21 mouse cellular contexts compared by ENCODE assay signal in the genomic region with DNA sequence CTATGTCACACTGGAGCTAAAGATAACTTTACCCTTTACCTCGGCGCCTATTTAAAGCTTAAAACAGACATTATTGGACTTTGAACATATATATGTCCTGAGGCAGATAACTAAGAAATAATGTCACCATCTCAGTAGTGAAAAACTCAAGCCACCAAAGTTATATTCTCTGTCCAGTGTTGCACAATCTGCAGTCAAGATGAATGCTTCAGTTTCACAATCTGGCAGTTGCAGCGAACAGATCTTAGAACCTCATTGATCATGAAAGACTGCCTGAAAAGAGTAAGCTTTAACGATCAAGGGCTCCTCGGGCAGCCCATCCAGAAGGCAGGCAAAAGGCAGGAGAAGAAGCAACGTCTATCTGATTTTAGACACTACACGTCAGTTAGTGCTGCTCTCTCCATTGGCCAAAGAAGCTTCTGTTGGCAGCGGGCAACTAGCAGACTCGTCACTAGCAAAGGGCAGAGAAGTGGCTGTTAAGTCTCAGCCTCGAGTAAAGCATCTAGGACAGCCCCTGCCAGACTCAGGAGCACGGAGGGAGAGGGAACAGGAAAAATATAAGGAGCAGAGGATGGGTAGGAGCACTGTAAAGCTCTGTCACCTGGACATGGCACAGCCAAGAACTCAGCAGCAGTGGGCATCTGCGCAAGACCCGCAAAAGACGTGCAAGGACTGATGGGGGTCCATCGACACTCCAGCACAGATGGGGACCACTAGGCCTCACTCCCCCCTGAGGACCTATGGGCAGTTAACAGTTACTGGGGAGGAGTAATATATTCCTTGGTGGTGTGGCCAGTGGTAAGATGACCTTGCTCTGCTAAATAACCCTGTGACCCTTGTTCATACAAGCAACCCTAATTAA. TPM values are rescaled to one million over a fixed set of nuclear protein-coding genes. Genes with fewer than 3 reads are reported as not detected.
A peak's percentile ranks its signal among the peaks of the same experiment; 100 is the strongest.
DNase-seq lines count a peak whose midpoint lies in the region; ATAC-seq and TF ChIP-seq lines count a peak whose summit lies in the region.
"Had no signal": no experiment of that assay in that cellular context is flagged by ENCODE, and none has a peak within 500 bp of the region (broad histone marks: within the 10 kb centered on the region; RNA-seq: fewer than 3 reads in every experiment).

No protein-coding gene starts in this region.

- H3K4me1 ChIP-seq in liver, adult 2 months (ENCODE audit: control insufficient read depth, insufficient read depth, low read length) = peaks cover 22% of the 10 kb centered on the region
- no peaks in the 10 kb centered on the region for H3K4me1 ChIP-seq in liver, embryonic 11.5 days (replicated peaks; ENCODE audit: control insufficient read depth, insufficient read depth, low read length)
- H3K4me1 ChIP-seq in spleen, adult 2 months (ENCODE audit: control insufficient read depth, insufficient read depth, insufficient read length) = peaks cover 35% of the 10 kb centered on the region
- no peaks in the 10 kb centered on the region for H3K4me1 ChIP-seq in lung, postnatal 0 days (ENCODE audit: insufficient read depth, low read depth, low read length)
- H3K4me1 ChIP-seq in stomach, postnatal 0 days (replicated peaks; ENCODE audit: control insufficient read depth, insufficient read depth) = no peaks in the 10 kb centered on the region; the same call in 1 of the 2 replicates
- H3K4me1 ChIP-seq: forebrain, embryonic 13.5 days; limb, embryonic 13.5 days; neural tube, embryonic 15.5 days had no signal

- no peak overlapping the region for H3K4me2 ChIP-seq in liver, embryonic 11.5 days
- H3K4me2 ChIP-seq in lung, postnatal 0 days (replicated peaks; ENCODE audit: low read depth, low read length) = no peak overlapping the region
- H3K4me2 ChIP-seq in stomach, postnatal 0 days (replicated peaks; ENCODE audit: low read depth) = no peak overlapping the region
- H3K4me2 ChIP-seq: forebrain, embryonic 13.5 days; heart, embryonic 12.5 days; limb, embryonic 13.5 days; neural tube, embryonic 15.5 days had no signal

- H3K9ac ChIP-seq in liver, adult 2 months (ENCODE audit: low read depth, low read length) = no peak overlapping the region
- no peak overlapping the region for H3K9ac ChIP-seq in liver, embryonic 11.5 days (ENCODE audit: low read depth, low read length)
- H3K9ac ChIP-seq in lung, postnatal 0 days (replicated peaks; ENCODE audit: low read depth) = no peak overlapping the region
- H3K9ac ChIP-seq in stomach, postnatal 0 days (ENCODE audit: low read length) = no peak overlapping the region
- H3K9ac ChIP-seq: forebrain, embryonic 13.5 days; heart, embryonic 12.5 days; limb, embryonic 13.5 days; neural tube, embryonic 15.5 days had no signal

- 47% methylated on average over 15 of the region's 15 CpGs for WGBS in liver, adult 2 months
- WGBS in liver, embryonic 11.5 days = 72% methylated on average over 15 of the region's 15 CpGs
- 48% methylated on average over 15 of the region's 15 CpGs for WGBS in spleen, adult 2 months
- WGBS in lung, postnatal 0 days = 57% methylated on average over 15 of the region's 15 CpGs
- WGBS in stomach, postnatal 0 days = 75% methylated on average over 15 of the region's 15 CpGs

- H3K27me3 ChIP-seq in liver, adult 2 months (ENCODE audit: control insufficient read depth, insufficient read depth, low read length) = no peaks in the 10 kb centered on the region
- H3K27me3 ChIP-seq in liver, embryonic 11.5 days (replicated peaks; ENCODE audit: control insufficient read depth, insufficient read depth, low read length) = no peaks in the 10 kb centered on the region
- no peaks in the 10 kb centered on the region for H3K27me3 ChIP-seq in spleen, adult 2 months (ENCODE audit: control insufficient read depth, insufficient read depth, low read length)
- no peaks in the 10 kb centered on the region for H3K27me3 ChIP-seq in lung, postnatal 0 days (replicated peaks; ENCODE audit: insufficient read depth, low read length)
- no peaks in the 10 kb centered on the region for H3K27me3 ChIP-seq in stomach, postnatal 0 days (ENCODE audit: control insufficient read depth, insufficient read depth, low read length)
- H3K27me3 ChIP-seq: forebrain, embryonic 13.5 days; heart, embryonic 12.5 days; limb, embryonic 13.5 days; neural tube, embryonic 15.5 days had no signal

- no peak for TF ChIP-seq CTCF in liver, adult 2 months (IDR thresholded peaks at IDR 0.05; ENCODE audit: low read depth, low read length)
- TF ChIP-seq CTCF in spleen, adult 2 months (IDR thresholded peaks at IDR 0.05; ENCODE audit: extremely low read depth, insufficient read depth, insufficient read length, insufficient replicate concordance) = no peak
- no peak for TF ChIP-seq CTCF in lung, postnatal 0 days (IDR thresholded peaks at IDR 0.05)
- no peak for TF ChIP-seq CTCF in stomach, postnatal 0 days (IDR thresholded peaks at IDR 0.05; ENCODE audit: low read depth)

- H3K27ac ChIP-seq in liver, adult 2 months (replicated peaks; ENCODE audit: insufficient read depth, low read depth, low read length) = peak overlapping the region; percentile 4; the same call in 1 of the 2 replicates
- H3K27ac ChIP-seq in liver, embryonic 11.5 days (ENCODE audit: low read depth, low read length) = no peak overlapping the region
- H3K27ac ChIP-seq in spleen, adult 2 months (ENCODE audit: insufficient read depth, low read length) = peak overlapping the region; percentile 24
- H3K27ac ChIP-seq in lung, postnatal 0 days (ENCODE audit: low read length) = no peak overlapping the region
- H3K27ac ChIP-seq in stomach, postnatal 0 days (replicated peaks) = no peak overlapping the region
- H3K27ac ChIP-seq: forebrain, embryonic 13.5 days; limb, embryonic 13.5 days; midbrain, embryonic 10.5 days; neural tube, embryonic 15.5 days had no signal

- DNase-seq in liver, adult 2 months (ENCODE audit: extremely low read depth, low read depth, low spot score) = peak; percentile 88
- no peak for DNase-seq in liver, embryonic 11.5 days (ENCODE audit: low spot score)
- no peak for DNase-seq in spleen, adult 2 months (ENCODE audit: low read depth in 1 of 2, low spot score in 2 of 2)
- DNase-seq in spleen, postnatal 10 days (ENCODE audit: low spot score in 2 of 2) = no peak
- DNase-seq in lung, postnatal 0 days (ENCODE audit: low spot score) = peak; percentile 55
- DNase-seq in embryo, embryonic 10.5 days (ENCODE audit: low spot score) = no peak
- no peak for DNase-seq in stomach, postnatal 0 days (ENCODE audit: low spot score)
- DNase-seq: cerebellum, postnatal 10 days; gastrocnemius, postnatal 36 days; heart, postnatal 4 days; kidney, adult 2 months; kidney, postnatal 4 days; retina, postnatal 1 day; thymus, adult 2 months had no signal

- H3K4me3 ChIP-seq in liver, adult 2 months (ENCODE audit: insufficient read depth, low read depth, low read length) = no peak overlapping the region
- no peak overlapping the region for H3K4me3 ChIP-seq in liver, embryonic 11.5 days (ENCODE audit: low read depth, low read length)
- H3K4me3 ChIP-seq in spleen, adult 2 months (ENCODE audit: extremely low read depth, insufficient read depth, insufficient read length) = no peak overlapping the region
- H3K4me3 ChIP-seq in lung, postnatal 0 days (ENCODE audit: low read depth, low read length) = no peak overlapping the region
- no peak overlapping the region for H3K4me3 ChIP-seq in stomach, postnatal 0 days (ENCODE audit: low read depth, low read length)
- H3K4me3 ChIP-seq: forebrain, embryonic 13.5 days; heart, embryonic 12.5 days; limb, embryonic 13.5 days; midbrain, embryonic 10.5 days; neural tube, embryonic 15.5 days had no signal

- TF ChIP-seq POLR2A in liver, adult 2 months (IDR thresholded peaks at IDR 0.05; ENCODE audit: extremely low read depth, insufficient read depth, low read length) = no peak
- no peak for TF ChIP-seq POLR2A in spleen, adult 2 months (IDR thresholded peaks at IDR 0.05; ENCODE audit: low read depth, low read length)

- no peak for TF ChIP-seq EP300 in lung, postnatal 0 days (IDR thresholded peaks at IDR 0.05)
- TF ChIP-seq EP300 in stomach, postnatal 0 days (optimal IDR thresholded peaks at IDR 0.05) = no peak

- H3K36me3 ChIP-seq in liver, adult 2 months (ENCODE audit: control insufficient read depth, insufficient read depth, low read length) = no peaks in the 10 kb centered on the region
- no peaks in the 10 kb centered on the region for H3K36me3 ChIP-seq in liver, embryonic 11.5 days (ENCODE audit: control insufficient read depth, insufficient read depth, low read length)
- H3K36me3 ChIP-seq in spleen, adult 2 months (ENCODE audit: control insufficient read depth, insufficient read depth, low read length) = no peaks in the 10 kb centered on the region; the same call in 1 of the 2 replicates
- H3K36me3 ChIP-seq in lung, postnatal 0 days (ENCODE audit: insufficient read depth, low read length) = no peaks in the 10 kb centered on the region
- H3K36me3 ChIP-seq in stomach, postnatal 0 days (ENCODE audit: control insufficient read depth, insufficient read depth, low read length) = no peaks in the 10 kb centered on the region
- H3K36me3 ChIP-seq: heart, embryonic 12.5 days; limb, embryonic 13.5 days; midbrain, embryonic 10.5 days; neural tube, embryonic 15.5 days had no signal

- H3K79me2 ChIP-seq in liver, adult 2 months (ENCODE audit: control insufficient read depth, insufficient read depth, low read length) = peaks cover 32% of the 10 kb centered on the region

- no peaks in the 10 kb centered on the region for H3K9me3 ChIP-seq in liver, embryonic 11.5 days (ENCODE audit: control insufficient read depth, low read length)
- H3K9me3 ChIP-seq in lung, postnatal 0 days (ENCODE audit: low read length) = no peaks in the 10 kb centered on the region
- no peaks in the 10 kb centered on the region for H3K9me3 ChIP-seq in stomach, postnatal 0 days (ENCODE audit: control insufficient read depth, low read length)
- H3K9me3 ChIP-seq: forebrain, embryonic 13.5 days; heart, embryonic 12.5 days; limb, embryonic 13.5 days; midbrain, embryonic 10.5 days; neural tube, embryonic 15.5 days had no signal

- no peak for ATAC-seq in liver, embryonic 11.5 days (replicated peaks; ENCODE audit: low FRiP score)
- no peak; the same call in 1 of the 2 replicates for ATAC-seq in lung, postnatal 0 days
- no peak for ATAC-seq in activated CD4-positive, CD25-positive, alpha-beta regulatory T cell, adult 4 months
- no peak for ATAC-seq in stomach, postnatal 0 days (ENCODE audit: low FRiP score, low TSS enrichment)
- ATAC-seq: forebrain, embryonic 13.5 days; hindbrain, embryonic 16.5 days had no signal

RNA-seq across cellular contexts. Expression of gene Tec, which starts 35.1 kb away (rescaled TPM):
- total RNA-seq in liver, adult 2 months (2014; rRNA removed) = 17.7 and 24.7 TPM in 2 replicates
- polyA plus RNA-seq in liver, adult 2 months (2012; rRNA removed) = 5.3 and 6.6 TPM in 2 replicates
- 7.9 and 8.9 TPM in 2 replicates for polyA plus RNA-seq in liver, embryonic 11.5 days (2014; fragmentation: Nextera tagmentation; extraction: Ambion mirVana)
- 12.2 and 12.5 TPM in 2 replicates for polyA plus RNA-seq in spleen, adult 2 months (2012; rRNA removed)
- polyA plus RNA-seq in lung, postnatal 0 days (2015; fragmentation: Nextera tagmentation; extraction: Ambion mirVana) = 4.2 and 4.6 TPM in 2 replicates
- 10 to 100 TPM; 10.1 to 10.6 TPM for polyA plus RNA-seq in activated CD4-positive, CD25-positive, alpha-beta regulatory T cell, adult 4 months (2017; shearing (Covaris generic))
- 9.5 and 9.6 TPM in 2 replicates for polyA plus RNA-seq in stomach, postnatal 0 days (2015; fragmentation: Nextera tagmentation; extraction: Ambion mirVana)

Comparison
In these comparisons a context has a peak if more than half of its experiments do, and no peak if none do; other contexts are left out.
1. DNase-seq: peak in liver, adult 2 months (single experiment) and lung, postnatal 0 days (single experiment); none in liver, embryonic 11.5 days (single experiment), spleen, adult 2 months (0 of 2), spleen, postnatal 10 days (0 of 2), embryo, embryonic 10.5 days (single experiment) and stomach, postnatal 0 days (single experiment).
2. H3K27ac ChIP-seq: peak in liver, adult 2 months (single experiment) and spleen, adult 2 months (single experiment); none in liver, embryonic 11.5 days (single experiment), lung, postnatal 0 days (single experiment) and stomach, postnatal 0 days (single experiment).